Mouse (Mus musculus) thymus, adult 2 months (tissue): Measurements from ENCODE around the gene Prickle2. TPM values are rescaled to one million over a fixed set of nuclear protein-coding genes. Genes with fewer than 3 reads are reported as not detected.

Experiments used
- DNase-seq: peaks from one replicate; pipeline ENCODE4 v3.0.0; 2021
- H3K27ac ChIP-seq: fragments of 200-500 bp; 2 replicates; pipeline ENCODE4 v1.5.1; 2012; ENCODE audit warnings: low read length, control low read depth; ENCODE audit not compliant: control insufficient read depth, insufficient read depth
- H3K27me3 ChIP-seq: fragments of 200-500 bp; 2 replicates; pipeline ENCODE4 v1.6.1; 2012; ENCODE audit warnings: mild to moderate bottlenecking, low read length, moderate library complexity, mixed read lengths; ENCODE audit not compliant: control insufficient read depth, insufficient read depth
- H3K36me3 ChIP-seq: fragments of 200-500 bp; 2 replicates; pipeline ENCODE4 v1.6.1; 2012; ENCODE audit warnings: mild to moderate bottlenecking, low read length, moderate library complexity; ENCODE audit not compliant: control insufficient read depth, insufficient read depth
- H3K4me1 ChIP-seq: fragments of 200-500 bp; replicated peaks from 2 replicates; pipeline ENCODE4 v1.6.1; 2012; ENCODE audit warnings: low read length; ENCODE audit not compliant: control insufficient read depth, insufficient read depth
- H3K4me3 ChIP-seq: fragments of 200-500 bp; 2 replicates; pipeline ENCODE4 v1.5.1; 2012; ENCODE audit warnings: mild to moderate bottlenecking, low read length, control low read depth, moderate library complexity; ENCODE audit not compliant: control insufficient read depth, insufficient read depth
- CTCF ChIP-seq: fragments of 200-500 bp; IDR thresholded peaks from 2 replicates; pipeline ENCODE4 v1.5.1; 2012; ENCODE audit warnings: mild to moderate bottlenecking, control low read depth, low read length, moderate library complexity, borderline replicate concordance; ENCODE audit not compliant: control insufficient read depth, poor library complexity, insufficient read depth; ENCODE audit errors: extremely low read depth
- POLR2A ChIP-seq: fragments of 200-500 bp; IDR thresholded peaks from 2 replicates; pipeline ENCODE4 v1.6.1; 2012; ENCODE audit warnings: mild to moderate bottlenecking, low read length, control low read depth, moderate library complexity; ENCODE audit not compliant: control insufficient read depth, poor library complexity, insufficient read depth; ENCODE audit errors: extremely low read depth
- whole genome bisulfite sequencing: fragments of 180-500 bp; shearing (Covaris S2); methylation state at CpG from one replicate; pipeline ENCODE4 v1.1.7; 2018; 5-methylcytosine and 5-hydroxymethylcytosine counted together
- polyA plus RNA-seq: library from polyadenylated mRNA; depleted of rRNA; stranded (reverse); fragments of >200 nt; gene quantifications from 2 replicates; pipeline ENCODE4 v1.2.3, GENCODE M21; 2012

Gene Prickle2
- polyA plus RNA-seq, 1 experiment, result 0.50 TPM

DNA sequence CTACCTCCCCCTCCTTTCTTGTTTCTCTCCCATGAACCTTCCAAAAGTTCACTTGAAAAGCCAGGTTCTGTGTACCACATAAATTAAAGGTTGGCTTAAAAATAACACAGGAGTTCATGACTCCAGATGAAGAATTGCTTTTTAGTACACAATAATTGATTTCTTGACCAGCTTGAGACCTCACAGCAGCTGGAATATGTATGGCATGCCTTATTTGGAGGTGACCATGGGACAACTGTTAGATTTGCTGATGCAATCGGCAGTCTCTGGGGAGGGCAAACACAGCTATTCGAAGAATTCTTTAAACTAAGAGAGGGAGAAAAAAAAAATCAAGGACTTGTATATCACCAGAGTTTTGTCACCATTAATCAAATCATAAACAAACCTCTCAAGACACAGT is 189.0 kb downstream of the Prickle2 start:
- H3K27me3 ChIP-seq, result no peaks in the 10 kb centered on the region
- H3K4me3 ChIP-seq, result no peak overlapping the region
- no peaks in the 10 kb centered on the region for H3K36me3 ChIP-seq
- H3K4me1 ChIP-seq, result no peaks in the 10 kb centered on the region
- no peak for DNase-seq
- no peak for TF ChIP-seq CTCF
- TF ChIP-seq POLR2A, result no peak
- no peak overlapping the region for H3K27ac ChIP-seq
- WGBS, result 84% methylated on average over 2 of the region's 2 CpGs

DNA sequence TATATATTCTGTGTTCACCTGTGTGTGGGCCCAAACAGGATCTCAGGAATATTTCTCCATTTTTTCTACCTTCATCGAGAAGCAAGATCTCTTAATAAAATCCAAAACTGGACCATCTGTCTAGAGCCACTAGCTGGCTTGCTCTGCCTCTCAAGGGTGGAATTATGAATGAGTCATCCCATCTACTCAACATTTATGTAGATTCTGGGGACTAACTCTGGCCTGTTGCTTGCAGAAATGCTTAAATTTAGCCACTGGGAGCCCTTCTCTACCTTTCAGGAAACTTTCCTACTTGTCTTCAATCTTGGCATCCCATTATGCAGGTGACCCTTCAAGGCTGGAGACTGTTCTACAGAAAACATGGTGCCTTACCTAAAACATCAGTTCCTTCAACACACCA is 194.0 kb downstream of the Prickle2 start:
- no peak for DNase-seq
- no peaks in the 10 kb centered on the region for H3K4me1 ChIP-seq
- no peaks in the 10 kb centered on the region for H3K27me3 ChIP-seq
- H3K27ac ChIP-seq, result no peak overlapping the region
- H3K36me3 ChIP-seq, result no peaks in the 10 kb centered on the region
- H3K4me3 ChIP-seq, result no peak overlapping the region
- TF ChIP-seq POLR2A (no peak), CTCF (no peak)
- 94% methylated on average over 1 of the region's 1 CpGs for WGBS

DNA sequence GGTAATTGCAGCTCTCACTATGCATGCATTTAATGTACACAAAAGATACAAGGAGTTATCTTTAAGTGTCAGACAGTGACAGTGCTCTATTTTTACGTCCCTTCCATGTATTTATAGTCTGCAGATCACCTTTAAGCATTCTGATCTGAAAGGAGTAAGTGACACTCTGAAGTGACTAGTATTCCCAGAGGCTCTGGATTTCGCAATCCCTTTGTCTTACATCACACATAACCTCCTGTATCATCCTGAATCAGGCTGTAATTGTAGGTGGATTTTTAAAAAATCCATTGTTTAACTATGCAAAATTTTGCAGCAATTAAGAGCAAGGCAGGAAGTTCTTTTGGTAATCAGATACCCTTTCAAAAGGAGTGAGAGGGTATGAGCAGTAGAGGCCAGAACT is 196.2 kb downstream of the Prickle2 start:
- 69% methylated on average over 2 of the region's 2 CpGs for WGBS
- no peak overlapping the region for H3K27ac ChIP-seq
- no peaks in the 10 kb centered on the region for H3K4me1 ChIP-seq
- H3K4me3 ChIP-seq, result no peak overlapping the region
- DNase-seq, result no peak
- H3K27me3 ChIP-seq, result no peaks in the 10 kb centered on the region
- TF ChIP-seq POLR2A (no peak), CTCF (no peak)
- no peaks in the 10 kb centered on the region for H3K36me3 ChIP-seq

DNA sequence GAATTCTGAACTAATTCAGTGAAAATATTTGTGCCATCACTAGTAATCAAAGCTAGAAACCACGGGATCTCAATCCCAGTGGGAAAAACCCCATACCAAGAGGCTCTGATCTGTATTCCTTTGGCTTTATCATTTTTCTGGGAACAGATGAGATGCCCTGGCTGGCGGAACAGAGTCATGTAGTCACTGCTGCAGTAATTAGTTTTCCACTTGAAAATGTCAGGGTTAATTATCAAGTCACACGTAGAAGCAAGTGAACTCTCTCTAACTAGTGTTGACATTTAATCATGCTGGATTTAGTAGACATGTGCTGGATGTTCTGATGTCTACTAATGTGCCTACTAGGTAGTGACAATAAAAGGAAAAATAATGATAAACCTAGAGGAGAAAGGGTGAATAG is 199.7 kb downstream of the Prickle2 start:
- Histone ChIP-seq H3K27me3 (no peaks in the 10 kb centered on the region), H3K36me3 (no peaks in the 10 kb centered on the region), H3K4me1 (no peaks in the 10 kb centered on the region), H3K4me3 (no peak overlapping the region), H3K27ac (no peak overlapping the region)
- no peak for DNase-seq
- TF ChIP-seq CTCF (no peak), POLR2A (no peak)
- WGBS, result 89% methylated on average over 3 of the region's 3 CpGs

DNA sequence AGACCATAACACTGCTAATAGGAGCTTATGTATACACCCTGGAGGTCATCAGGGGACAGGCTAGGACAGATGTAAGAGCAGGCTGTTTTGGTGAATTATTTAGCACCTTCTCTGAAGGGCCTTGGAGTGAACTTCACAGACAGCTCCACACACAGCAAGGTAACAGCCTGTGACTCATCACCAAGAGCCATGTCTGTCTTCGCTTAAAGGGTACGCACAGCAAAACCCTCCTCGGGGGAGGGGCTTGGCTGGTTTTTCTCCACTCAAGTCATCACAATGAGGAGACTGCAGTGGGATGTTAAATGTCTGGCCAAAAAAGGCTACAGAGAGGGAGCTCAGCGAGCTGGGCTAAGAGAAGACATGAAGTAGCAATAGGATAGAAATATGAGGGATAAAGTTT is 206.5 kb downstream of the Prickle2 start:
- WGBS, result 92% methylated on average over 4 of the region's 4 CpGs
- TF ChIP-seq POLR2A (no peak), CTCF (no peak)
- Histone ChIP-seq H3K36me3 (no peaks in the 10 kb centered on the region), H3K27ac (no peak overlapping the region), H3K27me3 (no peaks in the 10 kb centered on the region), H3K4me3 (no peak overlapping the region), H3K4me1 (no peaks in the 10 kb centered on the region)
- DNase-seq, result no peak

DNA sequence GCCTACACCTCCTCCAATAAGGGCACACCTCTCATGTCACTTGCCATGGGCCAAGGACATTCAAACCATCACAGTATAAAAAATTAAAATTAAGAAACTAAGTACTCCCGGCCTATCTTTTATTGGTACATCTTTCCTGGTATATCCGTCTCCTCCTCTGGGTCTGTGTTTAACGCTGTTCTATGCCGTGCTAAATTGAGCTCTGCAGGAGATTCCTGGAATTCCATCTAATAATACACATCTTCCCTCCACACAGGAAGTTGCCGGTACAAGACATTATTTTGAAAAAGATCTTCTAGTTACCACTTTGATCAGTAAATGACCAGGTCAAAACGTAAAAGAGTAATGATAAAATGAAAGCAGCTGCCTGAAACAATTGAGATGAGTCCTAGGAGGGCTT is 207.4 kb downstream of the Prickle2 start:
- Histone ChIP-seq H3K4me1 (no peaks in the 10 kb centered on the region), H3K27me3 (no peaks in the 10 kb centered on the region), H3K36me3 (no peaks in the 10 kb centered on the region), H3K4me3 (no peak overlapping the region), H3K27ac (no peak overlapping the region)
- WGBS, result 75% methylated on average over 6 of the region's 6 CpGs
- no peak for TF ChIP-seq POLR2A
- no peak for TF ChIP-seq CTCF
- DNase-seq, result no peak

DNA sequence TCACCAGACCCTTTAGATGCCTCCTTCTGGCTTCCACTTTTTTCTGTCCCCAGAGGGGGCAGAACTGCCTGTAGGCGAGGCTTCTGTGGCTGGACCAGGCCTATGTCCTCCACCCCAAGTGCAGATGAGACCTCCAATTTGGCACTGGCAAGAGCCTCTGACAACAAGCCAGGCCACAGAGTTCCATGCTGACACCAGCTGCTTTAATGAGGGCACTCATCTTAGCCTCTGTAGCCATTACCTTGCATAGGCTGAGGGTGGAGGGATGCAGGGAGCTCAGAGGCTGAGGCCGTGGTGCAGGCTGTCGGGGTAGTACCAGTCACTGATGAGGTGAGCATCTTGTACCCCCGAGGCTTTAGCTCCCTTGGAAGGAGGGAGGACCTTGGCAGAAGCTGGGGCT is 208.7 kb downstream of the Prickle2 start:
- no peak for DNase-seq
- Histone ChIP-seq H3K27ac (no peak overlapping the region), H3K4me1 (no peaks in the 10 kb centered on the region), H3K4me3 (no peak overlapping the region), H3K27me3 (no peaks in the 10 kb centered on the region), H3K36me3 (no peaks in the 10 kb centered on the region)
- TF ChIP-seq CTCF (no peak), POLR2A (no peak)
- WGBS, result 84% methylated on average over 4 of the region's 4 CpGs
